Mouse (Mus musculus): ENCODE data around the gene Skil.

- TF ChIP-seq POLR2A (IDR thresholded peaks at IDR 0.05; ENCODE audit: low read depth, low read length) (no peak), CTCF (IDR thresholded peaks at IDR 0.05; ENCODE audit: borderline replicate concordance, insufficient read depth, low read length) (no peak)
Measured at GRCm38 (mm10) chr3:31071804-31072203, 23.1 kb upstream of the Skil start.

All from embryonic fibroblast, embryonic 13.5 days (primary cell).